Mouse (Mus musculus): ENCODE measurements around the gene Dapk1. TPM values are rescaled to one million over a fixed set of nuclear protein-coding genes. Genes with fewer than 3 reads are reported as not detected.

Gene Dapk1
- polyA plus RNA-seq, 1 experiment from 2014 or later = 19.4 TPM

DNA sequence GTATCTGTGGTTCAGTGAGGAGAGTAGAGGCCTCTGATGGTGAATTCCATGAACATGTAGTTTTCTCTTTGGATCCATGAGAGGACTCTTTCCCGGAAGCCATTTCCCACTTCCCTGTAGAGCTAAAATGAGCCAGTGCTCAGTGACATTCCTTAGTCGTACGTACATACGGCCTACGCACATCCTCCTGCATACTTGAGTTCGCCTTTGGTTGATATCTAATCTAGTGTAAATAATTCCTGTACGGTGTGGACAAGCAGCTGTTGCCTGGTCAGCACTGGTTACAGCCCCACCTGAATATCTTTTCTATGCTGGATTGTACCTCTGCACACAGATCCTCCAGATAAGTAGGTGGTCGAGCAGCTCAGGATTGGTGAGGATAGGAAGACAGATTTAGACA is 70.5 kb downstream of the Dapk1 start:
- Histone ChIP-seq H3K27ac (peak overlapping the region; percentile 75; the same call in 1 of the 2 replicates), H3K9me3 (no peaks in the 10 kb centered on the region), H3K36me3 (no peaks in the 10 kb centered on the region), H3K27me3 (ENCODE audit: insufficient read depth, poor library complexity, severe bottlenecking) (no peaks in the 10 kb centered on the region), H3K4me1 (peaks cover 56% of the 10 kb centered on the region), H3K4me3 (no peak overlapping the region)
- 42% methylated on average over 8 of the region's 8 CpGs for WGBS
- no peak for DNase-seq (ENCODE audit: low spot score)

GRCm38 (mm10) chr13:60672882-60673675 is 71.3 kb downstream of the Dapk1 start:
- Histone ChIP-seq H3K4me3 (no peak overlapping the region), H3K27me3 (ENCODE audit: insufficient read depth, poor library complexity, severe bottlenecking) (no peaks in the 10 kb centered on the region), H3K9me3 (no peaks in the 10 kb centered on the region), H3K4me1 (peaks cover 56% of the 10 kb centered on the region), H3K27ac (0 out of 2 replicates have a peak overlapping the region, but pooled peaks have one; percentile 75), H3K36me3 (no peaks in the 10 kb centered on the region)
- WGBS = 58% methylated on average over 11 of the region's 11 CpGs
- DNase-seq (ENCODE audit: low spot score) = no peak

- WGBS = 14% methylated on average over 2 of the region's 2 CpGs
- no peak overlapping the region for H3K4me3 ChIP-seq
- no peaks in the 10 kb centered on the region for H3K9me3 ChIP-seq
- no peaks in the 10 kb centered on the region for H3K27me3 ChIP-seq (ENCODE audit: insufficient read depth, poor library complexity, severe bottlenecking)
- peaks cover 56% of the 10 kb centered on the region for H3K4me1 ChIP-seq
- peak overlapping the region; percentile 47 for H3K27ac ChIP-seq
- H3K36me3 ChIP-seq = no peaks in the 10 kb centered on the region
- DNase-seq (ENCODE audit: low spot score) = no peak
Observed at GRCm38 (mm10) chr13:60674301-60674700, 72.6 kb downstream of the Dapk1 start.

DNA sequence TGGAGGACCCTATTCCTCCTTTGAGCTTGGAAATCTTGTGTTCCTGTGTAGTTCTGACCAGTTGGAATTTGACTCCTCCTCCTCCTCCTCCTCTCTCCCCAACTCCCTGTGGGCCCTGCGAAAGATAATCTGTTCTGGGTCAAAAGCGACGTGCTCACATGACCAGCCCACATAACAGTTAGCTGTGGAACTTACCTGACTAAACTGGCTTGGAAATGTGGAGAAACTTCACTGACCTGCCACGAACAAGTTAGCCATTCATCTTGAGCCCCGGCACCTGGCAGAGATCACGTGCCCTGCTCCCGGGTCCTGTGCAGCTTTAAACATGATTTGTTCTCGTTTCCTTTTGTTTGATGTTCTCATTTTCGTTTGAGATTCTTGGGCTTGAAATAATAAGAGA is 73.2 kb downstream of the Dapk1 start:
- 39% methylated on average over 9 of the region's 9 CpGs for WGBS
- no peaks in the 10 kb centered on the region for H3K36me3 ChIP-seq
- peak overlapping the region; percentile 47; the same call in 1 of the 2 replicates for H3K27ac ChIP-seq
- H3K4me1 ChIP-seq = peaks cover 56% of the 10 kb centered on the region
- no peaks in the 10 kb centered on the region for H3K27me3 ChIP-seq (ENCODE audit: insufficient read depth, poor library complexity, severe bottlenecking)
- H3K9me3 ChIP-seq = no peaks in the 10 kb centered on the region
- no peak overlapping the region for H3K4me3 ChIP-seq
- DNase-seq (ENCODE audit: low spot score) = no peak

- no peak for DNase-seq (ENCODE audit: low spot score)
- Histone ChIP-seq H3K4me1 (peaks cover 53% of the 10 kb centered on the region), H3K27me3 (ENCODE audit: insufficient read depth, poor library complexity, severe bottlenecking) (no peaks in the 10 kb centered on the region), H3K9me3 (no peaks in the 10 kb centered on the region), H3K36me3 (no peaks in the 10 kb centered on the region), H3K4me3 (no peak overlapping the region), H3K27ac (peak overlapping the region; percentile 47; the same call in 1 of the 2 replicates)
- 21% methylated on average over 4 of the region's 4 CpGs for WGBS
Observed at GRCm38 (mm10) chr13:60675416-60675815, 73.7 kb downstream of the Dapk1 start.

DNA sequence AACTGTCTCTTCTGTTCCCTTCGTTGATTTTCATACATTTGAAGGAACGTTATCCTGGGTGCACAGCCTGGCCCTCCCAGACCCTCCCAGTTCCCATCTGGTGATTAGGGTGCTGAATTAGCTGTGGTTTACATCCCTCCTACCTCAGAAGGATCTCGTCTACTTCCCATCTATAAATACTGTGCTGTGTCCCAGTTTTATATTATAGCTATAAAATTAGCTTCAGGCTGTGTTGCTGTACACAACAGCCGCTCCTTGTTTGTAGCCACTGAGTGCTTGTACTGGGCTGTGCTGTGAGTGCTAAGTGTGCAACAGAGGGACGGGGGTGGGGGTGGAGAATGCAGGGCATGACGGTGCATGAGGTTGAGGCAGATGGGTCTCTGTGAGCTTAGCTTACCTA is 77.2 kb downstream of the Dapk1 start:
- WGBS = 72% methylated on average over 6 of the region's 6 CpGs
- peaks cover 30% of the 10 kb centered on the region for H3K4me1 ChIP-seq
- H3K9me3 ChIP-seq = no peaks in the 10 kb centered on the region
- no peak overlapping the region for H3K27ac ChIP-seq
- H3K27me3 ChIP-seq (ENCODE audit: insufficient read depth, poor library complexity, severe bottlenecking) = no peaks in the 10 kb centered on the region
- no peak overlapping the region for H3K4me3 ChIP-seq
- DNase-seq (ENCODE audit: low spot score) = no peak
- H3K36me3 ChIP-seq = no peaks in the 10 kb centered on the region

- H3K36me3 ChIP-seq = no peaks in the 10 kb centered on the region
- H3K4me3 ChIP-seq = no peak overlapping the region
- peaks cover 43% of the 10 kb centered on the region for H3K4me1 ChIP-seq
- no peaks in the 10 kb centered on the region for H3K27me3 ChIP-seq (ENCODE audit: insufficient read depth, poor library complexity, severe bottlenecking)
- WGBS = 77% methylated on average over 15 of the region's 15 CpGs
- H3K9me3 ChIP-seq = no peaks in the 10 kb centered on the region
- DNase-seq (ENCODE audit: low spot score) = no peak
- H3K27ac ChIP-seq = peak overlapping the region; percentile 70; the same call in 1 of the 2 replicates
Observed at GRCm38 (mm10) chr13:60682714-60683695, 81.3 kb downstream of the Dapk1 start.

DNA sequence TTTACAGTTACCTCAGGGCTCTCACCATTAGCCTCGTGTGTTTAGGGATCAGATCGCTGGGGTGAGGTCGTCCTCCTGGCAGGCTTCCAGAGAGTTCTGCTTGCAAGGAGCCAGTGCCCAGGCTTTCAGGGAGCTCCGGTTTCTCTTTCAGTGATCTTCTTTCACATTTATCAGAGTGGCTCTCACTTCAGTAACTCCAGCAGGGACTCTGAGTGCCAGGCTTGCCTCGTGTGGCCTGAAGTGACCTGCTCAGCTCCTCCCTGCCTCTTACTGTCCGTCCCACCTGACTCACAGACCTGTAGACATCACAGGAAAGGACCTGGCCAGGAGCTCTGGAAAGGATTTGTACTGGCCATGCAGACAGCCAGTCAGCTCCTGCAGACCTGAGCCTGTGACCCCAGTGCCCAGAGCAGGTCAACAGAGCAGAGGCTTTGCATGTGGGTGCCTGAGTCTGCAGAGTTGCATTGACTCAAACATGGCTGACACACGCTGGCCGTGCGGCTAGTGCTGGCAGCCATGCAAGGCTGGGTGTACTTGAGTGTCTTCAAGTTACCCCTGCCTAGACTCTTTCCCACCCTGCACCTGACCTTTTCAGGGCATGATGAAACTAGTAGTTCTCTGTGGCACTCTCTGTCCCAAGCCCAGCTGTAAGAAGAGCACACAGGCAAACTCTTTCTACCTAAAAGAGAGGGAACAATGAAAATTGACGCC is 82.5 kb downstream of the Dapk1 start:
- no peaks in the 10 kb centered on the region for H3K36me3 ChIP-seq
- no peak for DNase-seq (ENCODE audit: low spot score)
- H3K9me3 ChIP-seq = no peaks in the 10 kb centered on the region
- peaks cover 46% of the 10 kb centered on the region for H3K4me1 ChIP-seq
- WGBS = 54% methylated on average over 10 of the region's 10 CpGs
- H3K4me3 ChIP-seq = no peak overlapping the region
- H3K27me3 ChIP-seq (ENCODE audit: insufficient read depth, poor library complexity, severe bottlenecking) = no peaks in the 10 kb centered on the region
- H3K27ac ChIP-seq = peak overlapping the region; percentile 70

DNA sequence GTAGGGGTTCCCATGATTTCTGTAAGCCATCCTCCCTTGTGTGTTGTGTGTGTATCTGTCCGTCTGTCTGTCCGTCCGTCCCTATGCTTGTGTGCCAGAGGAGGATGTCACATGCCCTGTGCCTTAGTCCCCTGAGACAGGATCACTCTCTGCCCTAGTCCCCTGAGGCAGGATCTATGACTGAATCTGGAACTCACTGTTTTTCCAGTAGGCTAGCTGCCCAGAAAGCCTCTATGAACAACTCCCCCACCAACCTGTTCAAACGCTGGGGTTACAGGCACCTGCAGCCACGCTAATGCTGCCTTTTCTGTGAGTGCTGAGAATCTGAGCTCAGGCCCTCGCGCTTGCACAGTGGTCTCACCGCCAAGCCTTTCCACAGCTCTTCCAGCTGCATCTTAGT is 83.1 kb downstream of the Dapk1 start:
- Histone ChIP-seq H3K27me3 (ENCODE audit: insufficient read depth, poor library complexity, severe bottlenecking) (no peaks in the 10 kb centered on the region), H3K27ac (peak overlapping the region; percentile 70; the same call in 1 of the 2 replicates), H3K36me3 (no peaks in the 10 kb centered on the region), H3K9me3 (no peaks in the 10 kb centered on the region), H3K4me1 (peaks cover 46% of the 10 kb centered on the region), H3K4me3 (no peak overlapping the region)
- 74% methylated on average over 8 of the region's 8 CpGs for WGBS
- no peak for DNase-seq (ENCODE audit: low spot score)

DNA sequence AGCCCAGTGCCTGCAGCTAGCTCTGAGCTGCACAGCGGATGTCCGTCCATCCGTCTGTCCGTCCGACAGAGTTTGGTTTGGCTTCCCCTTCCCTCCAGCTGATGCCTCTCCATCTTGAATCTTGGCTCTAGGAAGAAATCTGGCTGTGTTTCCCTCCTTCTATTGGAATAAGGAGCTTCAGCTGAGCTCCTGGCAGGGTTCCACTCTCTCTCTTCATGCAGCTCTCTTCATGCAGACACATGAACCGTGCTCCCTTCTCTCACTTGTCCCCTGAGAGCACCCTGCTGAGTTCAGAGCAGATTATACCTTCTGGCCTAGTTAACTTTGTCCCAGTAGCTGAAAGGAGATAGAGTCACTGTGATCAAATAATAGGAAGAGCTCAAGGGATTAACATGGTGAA is 83.5 kb downstream of the Dapk1 start:
- no peaks in the 10 kb centered on the region for H3K9me3 ChIP-seq
- H3K27me3 ChIP-seq (ENCODE audit: insufficient read depth, poor library complexity, severe bottlenecking) = no peaks in the 10 kb centered on the region
- H3K36me3 ChIP-seq = no peaks in the 10 kb centered on the region
- 76% methylated on average over 6 of the region's 6 CpGs for WGBS
- no peak overlapping the region for H3K4me3 ChIP-seq
- no peak for DNase-seq (ENCODE audit: low spot score)
- peak overlapping the region; percentile 70; the same call in 1 of the 2 replicates for H3K27ac ChIP-seq
- H3K4me1 ChIP-seq = peaks cover 46% of the 10 kb centered on the region

GRCm38 (mm10) chr13:60686024-60686663 is 84.4 kb downstream of the Dapk1 start:
- Histone ChIP-seq H3K9me3 (no peaks in the 10 kb centered on the region), H3K4me3 (no peak overlapping the region), H3K27ac (peak overlapping the region; percentile 71), H3K27me3 (ENCODE audit: insufficient read depth, poor library complexity, severe bottlenecking) (no peaks in the 10 kb centered on the region), H3K36me3 (no peaks in the 10 kb centered on the region), H3K4me1 (peaks cover 46% of the 10 kb centered on the region)
- no peak for DNase-seq (ENCODE audit: low spot score)
- 28% methylated on average over 12 of the region's 12 CpGs for WGBS

GRCm38 (mm10) chr13:60686967-60687366 is 85.2 kb downstream of the Dapk1 start:
- no peak overlapping the region for H3K4me3 ChIP-seq
- H3K4me1 ChIP-seq = peaks cover 46% of the 10 kb centered on the region
- DNase-seq (ENCODE audit: low spot score) = no peak
- H3K36me3 ChIP-seq = no peaks in the 10 kb centered on the region
- no peaks in the 10 kb centered on the region for H3K27me3 ChIP-seq (ENCODE audit: insufficient read depth, poor library complexity, severe bottlenecking)
- H3K27ac ChIP-seq = peak overlapping the region; percentile 71; the same call in 1 of the 2 replicates
- WGBS = 58% methylated on average over 12 of the region's 12 CpGs
- no peaks in the 10 kb centered on the region for H3K9me3 ChIP-seq

All from heart, embryonic 10.5 days (tissue).